Mouse (Mus musculus) stomach, embryonic 14.5 days (tissue): ENCODE results near the gene Ptprc. TPM values are rescaled to one million over a fixed set of nuclear protein-coding genes. Genes with fewer than 3 reads are reported as not detected.

Experiments used
- ATAC-seq: fragments of 200-750 bp; cut with Nextera tagmentation; 2 replicates; pipeline ENCODE4 v1.8.0; 2017; ENCODE audit warnings: low read depth, moderate TSS enrichment; ENCODE audit not compliant: insufficient number of reproducible peaks, insufficient read depth, low FRiP score
- H3K27ac ChIP-seq: fragments of 300-500 bp; sonication (generic); 2 replicates; pipeline ENCODE4 v1.5.1; 2014; ENCODE audit warnings: mild to moderate bottlenecking, low read length, moderate library complexity, mixed read lengths
- H3K27me3 ChIP-seq: fragments of 300-500 bp; sonication (generic); 2 replicates; pipeline ENCODE4 v1.6.1; 2014; ENCODE audit warnings: low read length, control low read depth, mixed read lengths; ENCODE audit not compliant: control insufficient read depth, insufficient read depth
- H3K36me3 ChIP-seq: fragments of 300-500 bp; sonication (generic); 2 replicates; pipeline ENCODE4 v1.6.1; 2014; ENCODE audit warnings: mild to moderate bottlenecking, control low read depth, low read length, moderate library complexity, mixed read lengths; ENCODE audit not compliant: control insufficient read depth, insufficient read depth
- H3K4me1 ChIP-seq: fragments of 300-500 bp; sonication (generic); 2 replicates; pipeline ENCODE4 v1.6.1; 2014; ENCODE audit warnings: low read length, control low read depth, mixed read lengths; ENCODE audit not compliant: control insufficient read depth, insufficient read depth
- H3K4me2 ChIP-seq: fragments of 300-500 bp; sonication (generic); replicated peaks from 2 replicates; pipeline ENCODE4 v1.6.1; 2014; ENCODE audit warnings: low read depth, low read length, control low read depth
- H3K4me3 ChIP-seq: fragments of 300-500 bp; sonication (generic); 2 replicates; pipeline ENCODE4 v1.5.1; 2014; ENCODE audit warnings: low read depth, low read length, control low read depth
- H3K9ac ChIP-seq: fragments of 300-500 bp; sonication (generic); replicated peaks from 2 replicates; pipeline ENCODE4 v1.6.1; 2014; ENCODE audit warnings: low read depth, mild to moderate bottlenecking, control low read depth, low read length, moderate library complexity, mixed read lengths
- H3K9me3 ChIP-seq: fragments of 300-500 bp; sonication (generic); 2 replicates; pipeline ENCODE4 v1.6.1; 2016; ENCODE audit warnings: low read depth, low read length, control low read depth; ENCODE audit not compliant: control insufficient read depth
- WGBS: fragments of 180-500 bp; shearing (Covaris S2); extraction: QIAGEN DNeasy Blood & Tissue Kit; methylation state at CpG from one replicate; pipeline ENCODE4 v1.1.7; 2014; 5-methylcytosine and 5-hydroxymethylcytosine counted together
- polyA plus RNA-seq: library from polyadenylated mRNA; unstranded; fragments of >200 nt; fragmentation: Nextera tagmentation; extraction: Ambion mirVana; gene quantifications from 2 replicates; pipeline ENCODE4 v1.2.1, GENCODE M21; 2014

Gene Ptprc
- polyA plus RNA-seq, 1 experiment from 2014 or later: 4.6 TPM

GRCm38 (mm10) chr1:138180081-138180480, 4.6 kb upstream of the Ptprc start:
- no peak for ATAC-seq

GRCm38 (mm10) chr1:138174705-138175492, 609 bp downstream of the Ptprc start:
- 81% methylated on average over 9 of the region's 9 CpGs for WGBS

More at GRCm38 (mm10) chr1:138180081-138180480, 4.6 kb upstream of the Ptprc start:
- Histone ChIP-seq H3K36me3 (no peaks in the 10 kb centered on the region), H3K4me2 (no peak overlapping the region), H3K27me3 (no peaks in the 10 kb centered on the region), H3K27ac (no peak overlapping the region), H3K9me3 (no peaks in the 10 kb centered on the region), H3K4me1 (no peaks in the 10 kb centered on the region), H3K9ac (no peak overlapping the region), H3K4me3 (no peak overlapping the region)

GRCm38 (mm10) chr1:138174143-138174542, 1.4 kb downstream of the Ptprc start:
- WGBS: 87% methylated on average over 4 of the region's 4 CpGs

More at GRCm38 (mm10) chr1:138174705-138175492, 609 bp downstream of the Ptprc start:
- no peaks in the 10 kb centered on the region for H3K9me3 ChIP-seq
- H3K36me3 ChIP-seq: no peaks in the 10 kb centered on the region
- H3K4me1 ChIP-seq: no peaks in the 10 kb centered on the region
- ATAC-seq: no peak
- H3K9ac ChIP-seq: no peak overlapping the region
- no peaks in the 10 kb centered on the region for H3K27me3 ChIP-seq
- H3K27ac ChIP-seq: no peak overlapping the region
- H3K4me2 ChIP-seq: no peak overlapping the region
- no peak overlapping the region for H3K4me3 ChIP-seq

GRCm38 (mm10) chr1:138173669-138174068, 1.8 kb downstream of the Ptprc start:
- Histone ChIP-seq H3K4me3 (no peak overlapping the region), H3K27ac (no peak overlapping the region), H3K36me3 (no peaks in the 10 kb centered on the region), H3K27me3 (no peaks in the 10 kb centered on the region), H3K4me2 (no peak overlapping the region), H3K9me3 (no peaks in the 10 kb centered on the region), H3K4me1 (no peaks in the 10 kb centered on the region), H3K9ac (no peak overlapping the region)
- ATAC-seq: no peak
- 78% methylated on average over 6 of the region's 6 CpGs for WGBS

More at GRCm38 (mm10) chr1:138174143-138174542, 1.4 kb downstream of the Ptprc start:
- no peak overlapping the region for H3K4me2 ChIP-seq
- no peaks in the 10 kb centered on the region for H3K9me3 ChIP-seq
- no peak overlapping the region for H3K9ac ChIP-seq
- H3K4me1 ChIP-seq: no peaks in the 10 kb centered on the region
- no peak overlapping the region for H3K4me3 ChIP-seq
- H3K27me3 ChIP-seq: no peaks in the 10 kb centered on the region
- no peak overlapping the region for H3K27ac ChIP-seq
- ATAC-seq: no peak
- H3K36me3 ChIP-seq: no peaks in the 10 kb centered on the region

GRCm38 (mm10) chr1:138172547-138172946, 3.0 kb downstream of the Ptprc start:
- no peak overlapping the region for H3K4me2 ChIP-seq
- H3K36me3 ChIP-seq: no peaks in the 10 kb centered on the region
- H3K9ac ChIP-seq: no peak overlapping the region
- no peak for ATAC-seq
- no peaks in the 10 kb centered on the region for H3K27me3 ChIP-seq
- H3K4me3 ChIP-seq: no peak overlapping the region
- H3K4me1 ChIP-seq: no peaks in the 10 kb centered on the region
- H3K9me3 ChIP-seq: no peaks in the 10 kb centered on the region
- 75% methylated on average over 3 of the region's 3 CpGs for WGBS
- no peak overlapping the region for H3K27ac ChIP-seq

GRCm38 (mm10) chr1:138172096-138172495, 3.4 kb downstream of the Ptprc start:
- no peaks in the 10 kb centered on the region for H3K4me1 ChIP-seq
- no peak overlapping the region for H3K27ac ChIP-seq
- H3K9me3 ChIP-seq: no peaks in the 10 kb centered on the region
- 82% methylated on average over 4 of the region's 4 CpGs for WGBS
- H3K4me2 ChIP-seq: no peak overlapping the region
- H3K9ac ChIP-seq: no peak overlapping the region
- no peak for ATAC-seq
- H3K27me3 ChIP-seq: no peaks in the 10 kb centered on the region
- H3K4me3 ChIP-seq: no peak overlapping the region
- no peaks in the 10 kb centered on the region for H3K36me3 ChIP-seq

GRCm38 (mm10) chr1:138166233-138166771, 9.2 kb downstream of the Ptprc start:
- WGBS: 59% methylated on average over 5 of the region's 5 CpGs

GRCm38 (mm10) chr1:138162638-138163037, 12.9 kb downstream of the Ptprc start:
- H3K27ac ChIP-seq: no peak overlapping the region
- no peaks in the 10 kb centered on the region for H3K36me3 ChIP-seq
- H3K4me3 ChIP-seq: no peak overlapping the region
- H3K27me3 ChIP-seq: no peaks in the 10 kb centered on the region
- no peak for ATAC-seq
- H3K9ac ChIP-seq: no peak overlapping the region
- H3K9me3 ChIP-seq: no peaks in the 10 kb centered on the region
- no peaks in the 10 kb centered on the region for H3K4me1 ChIP-seq
- WGBS: 88% methylated on average over 8 of the region's 8 CpGs
- H3K4me2 ChIP-seq: no peak overlapping the region

More at GRCm38 (mm10) chr1:138166233-138166771, 9.2 kb downstream of the Ptprc start:
- H3K36me3 ChIP-seq: no peaks in the 10 kb centered on the region
- no peaks in the 10 kb centered on the region for H3K9me3 ChIP-seq
- no peaks in the 10 kb centered on the region for H3K4me1 ChIP-seq
- H3K4me3 ChIP-seq: no peak overlapping the region
- H3K4me2 ChIP-seq: no peak overlapping the region
- no peak for ATAC-seq
- no peak overlapping the region for H3K9ac ChIP-seq
- H3K27me3 ChIP-seq: no peaks in the 10 kb centered on the region
- H3K27ac ChIP-seq: no peak overlapping the region
